In genomic region chr4:15653650-15654049, GRCm38 (mm10) we compare ENCODE assay signal across 22 mouse cellular contexts.
DNase-seq lines count a peak whose midpoint lies in the region; ATAC-seq and TF ChIP-seq lines count a peak whose summit lies in the region.
"Had no signal": no experiment of that assay in that cellular context is flagged by ENCODE, and none has a peak within 500 bp of the region (broad histone marks: within the 10 kb centered on the region; RNA-seq: fewer than 3 reads in every experiment).

No protein-coding gene starts in this region.

- no peak overlapping the region for H3K4me2 ChIP-seq in forebrain, postnatal 0 days (ENCODE audit: low read depth)
- no peak overlapping the region for H3K4me2 ChIP-seq in hindbrain, postnatal 0 days (ENCODE audit: low read depth, low read length)
- no peak overlapping the region for H3K4me2 ChIP-seq in neural tube, embryonic 13.5 days
- H3K4me2 ChIP-seq: heart, embryonic 13.5 days; hindbrain, embryonic 15.5 days had no signal

- no peak for TF ChIP-seq POLR2A in thymus, adult 2 months (IDR thresholded peaks at IDR 0.05; ENCODE audit: control insufficient read depth, extremely low read depth, insufficient read depth, low read length, poor library complexity)

- no peak for DNase-seq in forebrain, postnatal 0 days
- no peak for DNase-seq in forebrain, embryonic 10.5 days (ENCODE audit: extremely low spot score, low spot score)
- DNase-seq in hindbrain, postnatal 0 days (ENCODE audit: low spot score), result peak; percentile 15
- no peak for DNase-seq in hindbrain, embryonic 10.5 days (ENCODE audit: low spot score)
- DNase-seq in neural tube, embryonic 10.5 days (ENCODE audit: extremely low spot score, low spot score), result no peak
- DNase-seq in thymus, adult 2 months, result no peak
- DNase-seq: adrenal gland, adult 8-10 months; adrenal gland, postnatal 25 days; cerebellum, adult 18-20 months; cerebellum, adult 9-10 months; cerebellum, postnatal 14 days; gastrocnemius, postnatal 25 days; heart, adult 2 months; heart, postnatal 14 days; heart, postnatal 4 days had no signal

- H3K27me3 ChIP-seq in forebrain, postnatal 0 days (ENCODE audit: insufficient read depth, low read length), result no peaks in the 10 kb centered on the region
- no peaks in the 10 kb centered on the region for H3K27me3 ChIP-seq in forebrain, embryonic 10.5 days (ENCODE audit: poor library complexity, severe bottlenecking)
- no peaks in the 10 kb centered on the region for H3K27me3 ChIP-seq in hindbrain, postnatal 0 days (ENCODE audit: insufficient read depth, low read length)
- no peaks in the 10 kb centered on the region for H3K27me3 ChIP-seq in hindbrain, embryonic 10.5 days (ENCODE audit: insufficient read depth, poor library complexity, severe bottlenecking)
- no peaks in the 10 kb centered on the region for H3K27me3 ChIP-seq in neural tube, embryonic 13.5 days
- H3K27me3 ChIP-seq in thymus, adult 2 months (ENCODE audit: control insufficient read depth, insufficient read depth, low read length), result no peaks in the 10 kb centered on the region
- H3K27me3 ChIP-seq: heart, embryonic 13.5 days; hindbrain, embryonic 15.5 days had no signal

- WGBS in forebrain, postnatal 0 days, result 77% methylated on average over 4 of the region's 4 CpGs
- WGBS in forebrain, embryonic 10.5 days, result 93% methylated on average over 4 of the region's 4 CpGs
- 68% methylated on average over 4 of the region's 4 CpGs for WGBS in hindbrain, postnatal 0 days
- WGBS in hindbrain, embryonic 10.5 days, result 94% methylated on average over 4 of the region's 4 CpGs
- WGBS in neural tube, embryonic 13.5 days, result 61% methylated on average over 4 of the region's 4 CpGs
- 95% methylated on average over 4 of the region's 4 CpGs for WGBS in thymus, adult 2 months

- H3K9ac ChIP-seq in forebrain, postnatal 0 days, result no peak overlapping the region
- no peak overlapping the region for H3K9ac ChIP-seq in hindbrain, postnatal 0 days (replicated peaks; ENCODE audit: low read length)
- H3K9ac ChIP-seq in neural tube, embryonic 13.5 days, result no peak overlapping the region
- H3K9ac ChIP-seq: heart, embryonic 13.5 days; hindbrain, embryonic 15.5 days had no signal

- H3K4me3 ChIP-seq in forebrain, postnatal 0 days (ENCODE audit: low read depth, low read length), result no peak overlapping the region
- H3K4me3 ChIP-seq in forebrain, embryonic 10.5 days, result no peak overlapping the region
- no peak overlapping the region for H3K4me3 ChIP-seq in hindbrain, postnatal 0 days (ENCODE audit: low read length)
- H3K4me3 ChIP-seq in hindbrain, embryonic 10.5 days, result no peak overlapping the region
- H3K4me3 ChIP-seq in neural tube, embryonic 13.5 days, result no peak overlapping the region
- no peak overlapping the region for H3K4me3 ChIP-seq in thymus, adult 2 months (ENCODE audit: control insufficient read depth, insufficient read depth, low read length)
- H3K4me3 ChIP-seq: heart, adult 2 months; heart, embryonic 10.5 days; heart, embryonic 13.5 days; hindbrain, embryonic 15.5 days had no signal

- H3K9me3 ChIP-seq in forebrain, postnatal 0 days (ENCODE audit: low read length), result no peaks in the 10 kb centered on the region
- H3K9me3 ChIP-seq in forebrain, embryonic 10.5 days, result no peaks in the 10 kb centered on the region
- H3K9me3 ChIP-seq in hindbrain, postnatal 0 days (ENCODE audit: low read length), result no peaks in the 10 kb centered on the region
- no peaks in the 10 kb centered on the region for H3K9me3 ChIP-seq in hindbrain, embryonic 10.5 days
- no peaks in the 10 kb centered on the region for H3K9me3 ChIP-seq in neural tube, embryonic 13.5 days
- H3K9me3 ChIP-seq: heart, embryonic 10.5 days; heart, embryonic 13.5 days; hindbrain, embryonic 15.5 days had no signal

- no peak overlapping the region for H3K27ac ChIP-seq in forebrain, postnatal 0 days (ENCODE audit: low read depth, low read length)
- H3K27ac ChIP-seq in forebrain, embryonic 10.5 days, result no peak overlapping the region
- no peak overlapping the region for H3K27ac ChIP-seq in hindbrain, postnatal 0 days
- no peak overlapping the region for H3K27ac ChIP-seq in hindbrain, embryonic 10.5 days
- no peak overlapping the region for H3K27ac ChIP-seq in neural tube, embryonic 13.5 days (replicated peaks)
- H3K27ac ChIP-seq in thymus, adult 2 months (ENCODE audit: control insufficient read depth, insufficient read depth, low read length), result no peak overlapping the region
- H3K27ac ChIP-seq: heart, adult 2 months; heart, embryonic 10.5 days; heart, embryonic 13.5 days; hindbrain, embryonic 15.5 days had no signal

- H3K4me1 ChIP-seq in forebrain, postnatal 0 days (ENCODE audit: insufficient read depth), result no peaks in the 10 kb centered on the region
- no peaks in the 10 kb centered on the region for H3K4me1 ChIP-seq in forebrain, embryonic 10.5 days
- no peaks in the 10 kb centered on the region; the same call in 1 of the 2 replicates for H3K4me1 ChIP-seq in hindbrain, postnatal 0 days (ENCODE audit: insufficient read depth, low read length)
- no peaks in the 10 kb centered on the region for H3K4me1 ChIP-seq in hindbrain, embryonic 10.5 days (replicated peaks)
- no peaks in the 10 kb centered on the region for H3K4me1 ChIP-seq in neural tube, embryonic 13.5 days (replicated peaks)
- no peaks in the 10 kb centered on the region for H3K4me1 ChIP-seq in thymus, adult 2 months (replicated peaks; ENCODE audit: control insufficient read depth, insufficient read depth, low read length)
- H3K4me1 ChIP-seq: heart, embryonic 10.5 days; heart, embryonic 13.5 days; hindbrain, embryonic 15.5 days had no signal

- H3K36me3 ChIP-seq in forebrain, postnatal 0 days (ENCODE audit: insufficient read depth), result no peaks in the 10 kb centered on the region
- no peaks in the 10 kb centered on the region for H3K36me3 ChIP-seq in forebrain, embryonic 10.5 days (replicated peaks)
- no peaks in the 10 kb centered on the region for H3K36me3 ChIP-seq in hindbrain, postnatal 0 days (ENCODE audit: insufficient read depth, low read length)
- no peaks in the 10 kb centered on the region for H3K36me3 ChIP-seq in hindbrain, embryonic 10.5 days
- no peaks in the 10 kb centered on the region for H3K36me3 ChIP-seq in neural tube, embryonic 13.5 days
- no peaks in the 10 kb centered on the region for H3K36me3 ChIP-seq in thymus, adult 2 months (ENCODE audit: control insufficient read depth, insufficient read depth, low read length)
- H3K36me3 ChIP-seq: heart, embryonic 10.5 days; heart, embryonic 13.5 days; hindbrain, embryonic 15.5 days had no signal

- TF ChIP-seq CTCF in forebrain, postnatal 0 days (IDR thresholded peaks at IDR 0.05; ENCODE audit: low read depth), result no peak
- no peak for TF ChIP-seq CTCF in hindbrain, postnatal 0 days (IDR thresholded peaks at IDR 0.05; ENCODE audit: low read depth)
- no peak for TF ChIP-seq CTCF in thymus, adult 2 months (IDR thresholded peaks at IDR 0.05; ENCODE audit: borderline replicate concordance, control insufficient read depth, extremely low read depth, insufficient read depth, low read length, poor library complexity)

- peak; percentile 20; the same call in 1 of the 2 replicates for ATAC-seq in forebrain, postnatal 0 days
- no peak for ATAC-seq in hindbrain, postnatal 0 days
- ATAC-seq in neural tube, embryonic 13.5 days (ENCODE audit: low read depth), result peak; percentile 71
- ATAC-seq: activated CD4-positive, CD25-positive, alpha-beta regulatory T cell, adult 4 months; forebrain, embryonic 14.5 days; inflammation-experienced regulatory T-cells, adult 6 months had no signal
